Mouse (Mus musculus): ENCODE measurements around the gene Ap4b1.

Ap4b1 gene

GRCm38 (mm10) chr3:103853804-103854203 lies 44.5 kb downstream of the Ap4b1 start:
- DNase-seq (ENCODE audit: low read depth, low spot score) = no peak

GRCm38 (mm10) chr3:103857036-103857805 lies 47.9 kb downstream of the Ap4b1 start:
- no peak for DNase-seq (ENCODE audit: low read depth, low spot score)

GRCm38 (mm10) chr3:103857977-103858563 lies 48.8 kb downstream of the Ap4b1 start:
- no peak for DNase-seq (ENCODE audit: low read depth, low spot score)

GRCm38 (mm10) chr3:103858881-103859801 lies 49.8 kb downstream of the Ap4b1 start, which contains the start of gene Ptpn22:
Gene Ptpn22, plus strand, starts transcription at chr3:103859795.
- no peak for DNase-seq (ENCODE audit: low read depth, low spot score)

- DNase-seq (ENCODE audit: low read depth, low spot score) = no peak
Measured at GRCm38 (mm10) chr3:103859851-103860391, 50.6 kb downstream of the Ap4b1 start.

GRCm38 (mm10) chr3:103862721-103863220 lies 53.5 kb downstream of the Ap4b1 start:
- no peak for DNase-seq (ENCODE audit: low read depth, low spot score)

- DNase-seq (ENCODE audit: low read depth, low spot score) = no peak
Measured at GRCm38 (mm10) chr3:103864200-103864599, 54.9 kb downstream of the Ap4b1 start.

GRCm38 (mm10) chr3:103867424-103867971 lies 58.2 kb downstream of the Ap4b1 start:
- no peak for DNase-seq (ENCODE audit: low read depth, low spot score)

- no peak for DNase-seq (ENCODE audit: low read depth, low spot score)
Measured at GRCm38 (mm10) chr3:103868008-103868407, 58.7 kb downstream of the Ap4b1 start.
